In the genomic region with DNA sequence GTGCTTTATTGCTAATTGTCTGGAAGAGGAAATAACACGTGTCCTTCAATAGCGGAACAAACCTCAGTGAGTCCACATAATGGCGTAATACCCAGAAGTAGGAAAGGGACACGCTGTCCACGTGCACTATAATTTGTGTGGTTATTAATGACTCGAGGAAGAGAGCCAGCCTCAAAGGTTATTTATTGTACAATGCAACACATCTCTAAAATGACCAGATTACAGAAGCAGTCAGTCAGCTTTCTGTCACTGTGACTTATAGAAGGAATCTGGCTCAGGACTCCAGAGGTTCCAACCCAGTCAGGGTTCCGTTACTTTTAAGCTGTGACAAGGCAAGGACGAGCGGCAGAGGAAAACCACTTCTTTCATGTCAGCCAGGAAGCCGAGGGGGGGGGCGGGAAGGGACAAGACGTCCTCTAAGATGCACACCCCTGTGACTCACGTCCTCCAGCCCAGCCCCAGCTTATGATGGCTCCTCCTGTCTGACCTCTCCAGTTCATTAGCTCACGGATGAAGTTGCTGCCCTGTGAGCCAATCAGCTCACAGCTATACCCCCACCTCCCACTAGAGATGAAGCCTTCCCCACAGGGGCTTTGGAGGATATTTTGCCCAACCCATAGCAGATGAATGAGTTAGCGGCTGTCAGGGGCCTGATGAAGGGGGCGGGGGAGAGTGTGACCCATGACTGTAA, we compare ENCODE assay signal across 8 mouse cellular contexts. TPM values are rescaled to one million over a fixed set of nuclear protein-coding genes. Genes with fewer than 3 reads are reported as not detected.
DNase-seq lines count a peak whose midpoint lies in the region; ATAC-seq and TF ChIP-seq lines count a peak whose summit lies in the region.

No protein-coding gene starts in this region.

- no peak overlapping the region for H3K27ac ChIP-seq in forebrain, embryonic 12.5 days
- H3K27ac ChIP-seq in hindbrain, embryonic 15.5 days (replicated peaks): peak overlapping the region; percentile 10; the same call in 1 of the 2 replicates
- H3K27ac ChIP-seq in liver, postnatal 0 days (ENCODE audit: low read depth): no peak overlapping the region
- 0 out of 2 replicates have a peak overlapping the region, but pooled peaks have one; percentile 8 for H3K27ac ChIP-seq in neural tube, embryonic 11.5 days (ENCODE audit: low read depth, low read length)

- TF ChIP-seq CTCF in liver, postnatal 0 days (IDR thresholded peaks at IDR 0.05; ENCODE audit: low read depth): no peak

- H3K4me3 ChIP-seq in forebrain, embryonic 12.5 days (replicated peaks): no peak overlapping the region
- H3K4me3 ChIP-seq in hindbrain, embryonic 15.5 days: no peak overlapping the region
- no peak overlapping the region for H3K4me3 ChIP-seq in liver, postnatal 0 days (ENCODE audit: low read depth, low read length)
- H3K4me3 ChIP-seq in neural tube, embryonic 11.5 days (ENCODE audit: low read depth, low read length): no peak overlapping the region

- peak; percentile 38 for DNase-seq in CD4-positive, CD25-positive, alpha-beta regulatory T cell, adult 2 months (ENCODE audit: low read depth, low spot score)
- DNase-seq in liver, postnatal 0 days: no peak
- DNase-seq in neural tube, embryonic 11.5 days (ENCODE audit: low spot score): peak; percentile 64
- DNase-seq in thymus, postnatal 10 days (ENCODE audit: low spot score in 2 of 2): no peak
- DNase-seq in frontal cortex, postnatal 36 days (ENCODE audit: low spot score in 2 of 2): no peak

- H3K9me3 ChIP-seq in forebrain, embryonic 12.5 days: no peaks in the 10 kb centered on the region
- no peaks in the 10 kb centered on the region for H3K9me3 ChIP-seq in hindbrain, embryonic 15.5 days
- H3K9me3 ChIP-seq in liver, postnatal 0 days (ENCODE audit: low read length): no peaks in the 10 kb centered on the region
- H3K9me3 ChIP-seq in neural tube, embryonic 11.5 days (ENCODE audit: control insufficient read depth, low read length): no peaks in the 10 kb centered on the region

- ATAC-seq in CD4-positive, CD25-positive, alpha-beta regulatory T cell, adult 4 months: no peak
- ATAC-seq in forebrain, embryonic 12.5 days (ENCODE audit: low FRiP score): peak; percentile 73
- peak; percentile 79; the same call in 1 of the 2 replicates for ATAC-seq in hindbrain, embryonic 15.5 days (ENCODE audit: low FRiP score, low read depth)
- peak; percentile 75 for ATAC-seq in liver, postnatal 0 days
- ATAC-seq in neural tube, embryonic 11.5 days (ENCODE audit: insufficient read depth, low FRiP score, low TSS enrichment): peak; percentile 84

- H3K9ac ChIP-seq in forebrain, embryonic 12.5 days: no peak overlapping the region
- no peak overlapping the region for H3K9ac ChIP-seq in hindbrain, embryonic 15.5 days
- no peak overlapping the region for H3K9ac ChIP-seq in liver, postnatal 0 days (replicated peaks)
- no peak overlapping the region for H3K9ac ChIP-seq in neural tube, embryonic 11.5 days (ENCODE audit: low read length)

- H3K36me3 ChIP-seq in forebrain, embryonic 12.5 days (replicated peaks): no peaks in the 10 kb centered on the region
- H3K36me3 ChIP-seq in hindbrain, embryonic 15.5 days: no peaks in the 10 kb centered on the region
- no peaks in the 10 kb centered on the region for H3K36me3 ChIP-seq in liver, postnatal 0 days (replicated peaks; ENCODE audit: insufficient read depth, low read length)
- H3K36me3 ChIP-seq in neural tube, embryonic 11.5 days (ENCODE audit: control insufficient read depth, insufficient read depth, low read length): no peaks in the 10 kb centered on the region

- H3K27me3 ChIP-seq in forebrain, embryonic 12.5 days: peaks cover 11% of the 10 kb centered on the region; the same call in 1 of the 2 replicates
- H3K27me3 ChIP-seq in hindbrain, embryonic 15.5 days: no peaks in the 10 kb centered on the region
- H3K27me3 ChIP-seq in liver, postnatal 0 days (ENCODE audit: insufficient read depth, low read length): peaks cover 6% of the 10 kb centered on the region; the same call in 1 of the 2 replicates
- H3K27me3 ChIP-seq in neural tube, embryonic 11.5 days (ENCODE audit: control insufficient read depth, insufficient read depth, low read length): no peaks in the 10 kb centered on the region

- H3K4me2 ChIP-seq in forebrain, embryonic 12.5 days: peak overlapping the region; percentile 38
- H3K4me2 ChIP-seq in hindbrain, embryonic 15.5 days: peak overlapping the region; percentile 43
- H3K4me2 ChIP-seq in liver, postnatal 0 days (ENCODE audit: low read depth, low read length): no peak overlapping the region
- H3K4me2 ChIP-seq in neural tube, embryonic 11.5 days (ENCODE audit: low read depth): 0 out of 2 replicates have a peak overlapping the region, but pooled peaks have one; percentile 1

- H3K4me1 ChIP-seq in forebrain, embryonic 12.5 days: peaks cover 7% of the 10 kb centered on the region
- H3K4me1 ChIP-seq in hindbrain, embryonic 15.5 days (replicated peaks): peaks cover 15% of the 10 kb centered on the region
- H3K4me1 ChIP-seq in liver, postnatal 0 days (ENCODE audit: insufficient read depth): peaks cover 11% of the 10 kb centered on the region; the same call in 1 of the 2 replicates
- H3K4me1 ChIP-seq in neural tube, embryonic 11.5 days (ENCODE audit: control insufficient read depth, insufficient read depth, low read length): peaks cover 7% of the 10 kb centered on the region; the same call in 1 of the 2 replicates

- 40% methylated on average over 16 of the region's 16 CpGs for WGBS in forebrain, embryonic 12.5 days
- 28% methylated on average over 16 of the region's 16 CpGs for WGBS in hindbrain, embryonic 15.5 days
- 17% methylated on average over 16 of the region's 16 CpGs for WGBS in liver, postnatal 0 days (ENCODE audit: insufficient replicate concordance)
- 40% methylated on average over 16 of the region's 16 CpGs for WGBS in neural tube, embryonic 11.5 days

- TF ChIP-seq EP300 in liver, postnatal 0 days (IDR thresholded peaks at IDR 0.05; ENCODE audit: low read depth): peak; percentile 53

RNA-seq across cellular contexts. Expression of gene Gpr132, which starts 29.6 kb away (rescaled TPM):
- 100 to 1,000 TPM in 1 of 2 experiments, 10 to 100 TPM in 1; 79.5 to 107 TPM for polyA plus RNA-seq in CD4-positive, CD25-positive, alpha-beta regulatory T cell, adult 4 months (2017; shearing (Covaris generic))
- polyA plus RNA-seq in forebrain, embryonic 12.5 days (2016; fragmentation: Nextera tagmentation; extraction: Ambion mirVana): not detected in 2 replicates
- not detected in 2 replicates for polyA plus RNA-seq in hindbrain, embryonic 15.5 days (2015; fragmentation: Nextera tagmentation; extraction: Ambion mirVana)
- polyA plus RNA-seq in liver, postnatal 0 days (2015; fragmentation: Nextera tagmentation; extraction: Ambion mirVana): 0.26 and 0.34 TPM in 2 replicates
- polyA plus RNA-seq in neural tube, embryonic 11.5 days (2014; fragmentation: Nextera tagmentation; extraction: Ambion mirVana): not detected in 2 replicates

RNA-seq across cellular contexts. Expression of gene Jag2, which starts 31.9 kb away (rescaled TPM):
- polyA plus RNA-seq in CD4-positive, CD25-positive, alpha-beta regulatory T cell, adult 4 months (2017; shearing (Covaris generic)): 1 to 10 TPM; 1.1 to 2.0 TPM
- polyA plus RNA-seq in forebrain, embryonic 12.5 days (2016; fragmentation: Nextera tagmentation; extraction: Ambion mirVana): 5.6 and 6.2 TPM in 2 replicates
- polyA plus RNA-seq in hindbrain, embryonic 15.5 days (2015; fragmentation: Nextera tagmentation; extraction: Ambion mirVana): 13.7 and 14.4 TPM in 2 replicates
- polyA plus RNA-seq in liver, postnatal 0 days (2015; fragmentation: Nextera tagmentation; extraction: Ambion mirVana): 0.14 and 0.22 TPM in 2 replicates
- polyA plus RNA-seq in neural tube, embryonic 11.5 days (2014; fragmentation: Nextera tagmentation; extraction: Ambion mirVana): 5.4 and 5.9 TPM in 2 replicates

RNA-seq across cellular contexts. Expression of gene Nudt14, which starts 44.3 kb away (rescaled TPM):
- 10 to 100 TPM; 38.1 to 42.5 TPM for polyA plus RNA-seq in CD4-positive, CD25-positive, alpha-beta regulatory T cell, adult 4 months (2017; shearing (Covaris generic))
- 51.5 and 54.4 TPM in 2 replicates for polyA plus RNA-seq in forebrain, embryonic 12.5 days (2016; fragmentation: Nextera tagmentation; extraction: Ambion mirVana)
- 52.3 and 60.9 TPM in 2 replicates for polyA plus RNA-seq in hindbrain, embryonic 15.5 days (2015; fragmentation: Nextera tagmentation; extraction: Ambion mirVana)
- 30.0 and 30.6 TPM in 2 replicates for polyA plus RNA-seq in liver, postnatal 0 days (2015; fragmentation: Nextera tagmentation; extraction: Ambion mirVana)
- polyA plus RNA-seq in neural tube, embryonic 11.5 days (2014; fragmentation: Nextera tagmentation; extraction: Ambion mirVana): 61.2 and 67.8 TPM in 2 replicates

Comparison
In these comparisons a context has a peak if more than half of its experiments do, and no peak if none do; other contexts are left out.
1. DNase-seq: peak in CD4-positive, CD25-positive, alpha-beta regulatory T cell, adult 2 months (single experiment) and neural tube, embryonic 11.5 days (single experiment); none in liver, postnatal 0 days (single experiment), thymus, postnatal 10 days (0 of 2) and frontal cortex, postnatal 36 days (0 of 2).
2. H3K27ac ChIP-seq: peak in hindbrain, embryonic 15.5 days (single experiment) and neural tube, embryonic 11.5 days (single experiment); none in forebrain, embryonic 12.5 days (single experiment) and liver, postnatal 0 days (single experiment).
3. RNA of gene Gpr132, which starts 29.6 kb away (polyA plus RNA-seq): 79.5 to 107 TPM in CD4-positive, CD25-positive, alpha-beta regulatory T cell, adult 4 months; 0.26 to 0.34 TPM in liver, postnatal 0 days, not detected in neural tube, embryonic 11.5 days, not detected in hindbrain, embryonic 15.5 days and not detected in forebrain, embryonic 12.5 days; every median in the first group is over 10 times any median in the second.